ENCODE assay signal across 27 mouse cellular contexts in the genomic region with DNA sequence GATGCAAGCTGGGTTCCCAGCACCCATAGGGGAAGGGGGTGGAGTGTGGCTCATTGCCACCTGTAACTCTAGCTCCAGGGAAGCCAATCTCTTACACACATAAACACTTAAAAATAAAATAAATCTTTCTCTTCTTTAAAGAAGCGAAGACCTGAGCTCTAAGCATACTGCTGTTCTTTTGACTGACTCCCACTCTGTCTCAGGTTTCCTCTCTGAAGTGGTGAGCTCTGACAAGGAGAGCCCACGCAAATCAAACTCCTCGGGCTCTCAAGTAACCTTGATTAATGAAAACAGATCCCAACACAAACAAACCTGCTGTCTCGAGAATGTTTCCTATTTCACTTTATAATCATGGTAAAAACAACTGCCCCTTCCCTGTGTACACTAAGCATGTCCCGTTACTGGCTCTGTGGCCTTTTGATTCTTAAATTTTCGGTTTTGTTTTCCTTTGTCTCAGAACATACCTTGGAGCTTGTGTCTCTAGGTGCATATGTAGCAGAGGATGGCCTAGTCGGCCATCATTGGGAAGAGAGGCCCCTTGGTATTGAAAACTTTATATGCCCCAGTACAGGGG.
DNase-seq lines count a peak whose midpoint lies in the region; ATAC-seq and TF ChIP-seq lines count a peak whose summit lies in the region.
"Had no signal": no experiment of that assay in that cellular context is flagged by ENCODE, and none has a peak within 500 bp of the region (broad histone marks: within the 10 kb centered on the region; RNA-seq: fewer than 3 reads in every experiment).

No protein-coding gene starts in this region.

- no peak for ATAC-seq in embryonic facial prominence, embryonic 11.5 days (replicated peaks; ENCODE audit: insufficient number of reproducible peaks, low FRiP score, low TSS enrichment, low read depth)
- ATAC-seq in kidney, embryonic 14.5 days (ENCODE audit: low FRiP score, low TSS enrichment) = peak; percentile 87
- peak; percentile 46 for ATAC-seq in kidney, postnatal 0 days (replicated peaks; ENCODE audit: low FRiP score, low read depth)
- ATAC-seq: activated CD4-positive, CD25-positive, alpha-beta regulatory T cell, adult 4 months; forebrain, embryonic 13.5 days; forebrain, postnatal 0 days; hindbrain, embryonic 16.5 days; intestine, embryonic 15.5 days had no signal

- no peak for TF ChIP-seq CTCF in kidney, postnatal 0 days (IDR thresholded peaks at IDR 0.05; ENCODE audit: low read depth)

- H3K27me3 ChIP-seq in embryonic facial prominence, embryonic 11.5 days (ENCODE audit: control insufficient read depth, insufficient read depth, low read length) = no peaks in the 10 kb centered on the region
- no peaks in the 10 kb centered on the region for H3K27me3 ChIP-seq in embryonic facial prominence, embryonic 10.5 days (replicated peaks; ENCODE audit: low read depth, poor library complexity, severe bottlenecking)
- H3K27me3 ChIP-seq in kidney, embryonic 14.5 days (ENCODE audit: control insufficient read depth, insufficient read depth, low read length) = no peaks in the 10 kb centered on the region
- no peaks in the 10 kb centered on the region for H3K27me3 ChIP-seq in kidney, postnatal 0 days (ENCODE audit: insufficient read depth, low read length)
- H3K27me3 ChIP-seq: embryonic facial prominence, embryonic 13.5 days; forebrain, embryonic 13.5 days; heart, embryonic 12.5 days; heart, embryonic 15.5 days; hindbrain, embryonic 13.5 days; intestine, embryonic 15.5 days had no signal

- no peaks in the 10 kb centered on the region for H3K4me1 ChIP-seq in embryonic facial prominence, embryonic 11.5 days (ENCODE audit: control insufficient read depth, insufficient read depth, low read length)
- H3K4me1 ChIP-seq in embryonic facial prominence, embryonic 10.5 days = 0 out of 2 replicates have a peak, but pooled peaks cover 5% of the 10 kb centered on the region
- no peaks in the 10 kb centered on the region for H3K4me1 ChIP-seq in kidney, embryonic 14.5 days (ENCODE audit: control insufficient read depth, insufficient read depth, low read length)
- no peaks in the 10 kb centered on the region for H3K4me1 ChIP-seq in kidney, postnatal 0 days (replicated peaks; ENCODE audit: insufficient read depth, low read length)
- H3K4me1 ChIP-seq: embryonic facial prominence, embryonic 13.5 days; forebrain, embryonic 10.5 days; forebrain, embryonic 13.5 days; heart, embryonic 12.5 days; heart, embryonic 15.5 days; hindbrain, embryonic 10.5 days; hindbrain, embryonic 13.5 days; intestine, embryonic 15.5 days had no signal

- 57% methylated on average over 7 of the region's 7 CpGs for WGBS in embryonic facial prominence, embryonic 11.5 days
- WGBS in embryonic facial prominence, embryonic 10.5 days = 63% methylated on average over 7 of the region's 7 CpGs
- WGBS in kidney, embryonic 14.5 days = 21% methylated on average over 7 of the region's 7 CpGs
- 20% methylated on average over 7 of the region's 7 CpGs for WGBS in kidney, postnatal 0 days

- no peak overlapping the region for H3K9ac ChIP-seq in embryonic facial prominence, embryonic 11.5 days (replicated peaks; ENCODE audit: low read length)
- no peak overlapping the region for H3K9ac ChIP-seq in kidney, embryonic 14.5 days (ENCODE audit: low read depth, low read length)
- H3K9ac ChIP-seq in kidney, postnatal 0 days (ENCODE audit: low read depth, low read length) = no peak overlapping the region
- H3K9ac ChIP-seq: embryonic facial prominence, embryonic 13.5 days; forebrain, embryonic 13.5 days; forebrain, postnatal 0 days; heart, embryonic 12.5 days; heart, embryonic 15.5 days; hindbrain, embryonic 13.5 days; intestine, embryonic 15.5 days had no signal

- H3K36me3 ChIP-seq in embryonic facial prominence, embryonic 11.5 days (replicated peaks; ENCODE audit: control insufficient read depth, insufficient read depth, low read depth, low read length) = no peaks in the 10 kb centered on the region
- no peaks in the 10 kb centered on the region for H3K36me3 ChIP-seq in embryonic facial prominence, embryonic 10.5 days (replicated peaks)
- no peaks in the 10 kb centered on the region for H3K36me3 ChIP-seq in kidney, embryonic 14.5 days (ENCODE audit: control insufficient read depth, insufficient read depth, low read length)
- H3K36me3 ChIP-seq in kidney, postnatal 0 days (ENCODE audit: insufficient read depth, low read length) = no peaks in the 10 kb centered on the region
- H3K36me3 ChIP-seq: embryonic facial prominence, embryonic 13.5 days; forebrain, embryonic 10.5 days; heart, embryonic 12.5 days; heart, embryonic 15.5 days; hindbrain, embryonic 10.5 days; hindbrain, embryonic 13.5 days; intestine, embryonic 15.5 days had no signal

- no peak overlapping the region for H3K27ac ChIP-seq in embryonic facial prominence, embryonic 11.5 days (replicated peaks; ENCODE audit: low read depth, low read length)
- H3K27ac ChIP-seq in embryonic facial prominence, embryonic 10.5 days (replicated peaks) = no peak overlapping the region
- no peak overlapping the region for H3K27ac ChIP-seq in kidney, embryonic 14.5 days (ENCODE audit: low read depth, low read length)
- no peak overlapping the region for H3K27ac ChIP-seq in kidney, postnatal 0 days
- H3K27ac ChIP-seq: embryonic facial prominence, embryonic 13.5 days; forebrain, embryonic 10.5 days; forebrain, embryonic 13.5 days; gastrocnemius, adult 2 months; heart, embryonic 15.5 days; hindbrain, embryonic 10.5 days; hindbrain, embryonic 13.5 days; intestine, embryonic 15.5 days had no signal

- no peaks in the 10 kb centered on the region for H3K9me3 ChIP-seq in embryonic facial prominence, embryonic 11.5 days (replicated peaks; ENCODE audit: control insufficient read depth, low read length)
- H3K9me3 ChIP-seq in embryonic facial prominence, embryonic 10.5 days = no peaks in the 10 kb centered on the region
- H3K9me3 ChIP-seq in kidney, embryonic 14.5 days (ENCODE audit: control insufficient read depth, low read length) = no peaks in the 10 kb centered on the region
- H3K9me3 ChIP-seq in kidney, postnatal 0 days (replicated peaks; ENCODE audit: low read length) = no peaks in the 10 kb centered on the region; the same call in 1 of the 2 replicates
- H3K9me3 ChIP-seq: embryonic facial prominence, embryonic 13.5 days; forebrain, embryonic 10.5 days; forebrain, embryonic 13.5 days; heart, embryonic 12.5 days; heart, embryonic 15.5 days; hindbrain, embryonic 10.5 days; hindbrain, embryonic 13.5 days; intestine, embryonic 15.5 days had no signal

- H3K4me2 ChIP-seq in embryonic facial prominence, embryonic 11.5 days (ENCODE audit: low read depth, low read length) = no peak overlapping the region
- H3K4me2 ChIP-seq in kidney, embryonic 14.5 days (replicated peaks; ENCODE audit: low read depth, low read length) = no peak overlapping the region
- H3K4me2 ChIP-seq in kidney, postnatal 0 days (ENCODE audit: low read length) = no peak overlapping the region
- H3K4me2 ChIP-seq: embryonic facial prominence, embryonic 13.5 days; forebrain, embryonic 13.5 days; heart, embryonic 12.5 days; heart, embryonic 15.5 days; hindbrain, embryonic 13.5 days; intestine, embryonic 15.5 days had no signal

- no peak overlapping the region for H3K4me3 ChIP-seq in embryonic facial prominence, embryonic 11.5 days (ENCODE audit: low read depth, low read length)
- H3K4me3 ChIP-seq in embryonic facial prominence, embryonic 10.5 days = no peak overlapping the region
- H3K4me3 ChIP-seq in kidney, embryonic 14.5 days (ENCODE audit: low read length) = no peak overlapping the region
- H3K4me3 ChIP-seq in kidney, postnatal 0 days (replicated peaks; ENCODE audit: low read depth, low read length) = no peak overlapping the region
- H3K4me3 ChIP-seq: embryonic facial prominence, embryonic 13.5 days; forebrain, embryonic 10.5 days; forebrain, embryonic 13.5 days; gastrocnemius, adult 2 months; heart, embryonic 12.5 days; heart, embryonic 15.5 days; hindbrain, embryonic 10.5 days; hindbrain, embryonic 13.5 days; intestine, embryonic 15.5 days had no signal

- DNase-seq in embryonic facial prominence, embryonic 11.5 days (ENCODE audit: low spot score) = peak; percentile 17
- no peak for DNase-seq in embryonic facial prominence, embryonic 10.5 days (ENCODE audit: low spot score)
- no peak for DNase-seq in kidney, postnatal 10 days
- DNase-seq in kidney, postnatal 0 days (ENCODE audit: low spot score) = peak; percentile 81
- DNase-seq in kidney, postnatal 25 days = no peak
- DNase-seq: adrenal gland, adult 8-10 months; adrenal gland, postnatal 25 days; cerebellum, adult 18-20 months; cerebellum, adult 9-10 months; cerebellum, postnatal 14 days; forebrain, postnatal 0 days; gastrocnemius, adult 2 months; gastrocnemius, postnatal 14 days; heart, adult 18-20 months; heart, postnatal 10 days; heart, postnatal 36 days had no signal

Comparison
In these comparisons a context has a peak if more than half of its experiments do, and no peak if none do; other contexts are left out.
1. DNase-seq: peak in embryonic facial prominence, embryonic 11.5 days (single experiment) and kidney, postnatal 0 days (single experiment); none in embryonic facial prominence, embryonic 10.5 days (single experiment), kidney, postnatal 10 days (single experiment) and kidney, postnatal 25 days (0 of 2).